Mouse (Mus musculus) thymus, adult 2 months (tissue): Measurements from ENCODE around the gene Pitpnm2. TPM values are rescaled to one million over a fixed set of nuclear protein-coding genes. Genes with fewer than 3 reads are reported as not detected.

Source experiments
- DNase-seq: peaks from one replicate; pipeline ENCODE4 v3.0.0; 2021
- H3K27ac ChIP-seq: fragments of 200-500 bp; 2 replicates; pipeline ENCODE4 v1.5.1; 2012; ENCODE audit warnings: low read length, control low read depth; ENCODE audit not compliant: control insufficient read depth, insufficient read depth
- H3K27me3 ChIP-seq: fragments of 200-500 bp; 2 replicates; pipeline ENCODE4 v1.6.1; 2012; ENCODE audit warnings: mild to moderate bottlenecking, low read length, moderate library complexity, mixed read lengths; ENCODE audit not compliant: control insufficient read depth, insufficient read depth
- H3K36me3 ChIP-seq: fragments of 200-500 bp; 2 replicates; pipeline ENCODE4 v1.6.1; 2012; ENCODE audit warnings: mild to moderate bottlenecking, low read length, moderate library complexity; ENCODE audit not compliant: control insufficient read depth, insufficient read depth
- H3K4me1 ChIP-seq: fragments of 200-500 bp; replicated peaks from 2 replicates; pipeline ENCODE4 v1.6.1; 2012; ENCODE audit warnings: low read length; ENCODE audit not compliant: control insufficient read depth, insufficient read depth
- H3K4me3 ChIP-seq: fragments of 200-500 bp; 2 replicates; pipeline ENCODE4 v1.5.1; 2012; ENCODE audit warnings: mild to moderate bottlenecking, low read length, control low read depth, moderate library complexity; ENCODE audit not compliant: control insufficient read depth, insufficient read depth
- CTCF ChIP-seq: fragments of 200-500 bp; IDR thresholded peaks from 2 replicates; pipeline ENCODE4 v1.5.1; 2012; ENCODE audit warnings: mild to moderate bottlenecking, control low read depth, low read length, moderate library complexity, borderline replicate concordance; ENCODE audit not compliant: control insufficient read depth, poor library complexity, insufficient read depth; ENCODE audit errors: extremely low read depth
- POLR2A ChIP-seq: fragments of 200-500 bp; IDR thresholded peaks from 2 replicates; pipeline ENCODE4 v1.6.1; 2012; ENCODE audit warnings: mild to moderate bottlenecking, low read length, control low read depth, moderate library complexity; ENCODE audit not compliant: control insufficient read depth, poor library complexity, insufficient read depth; ENCODE audit errors: extremely low read depth
- WGBS: fragments of 180-500 bp; shearing (Covaris S2); methylation state at CpG from one replicate; pipeline ENCODE4 v1.1.7; 2018; 5-methylcytosine and 5-hydroxymethylcytosine counted together
- polyA plus RNA-seq: library from polyadenylated mRNA; depleted of rRNA; stranded (reverse); fragments of >200 nt; gene quantifications from 2 replicates; pipeline ENCODE4 v1.2.3, GENCODE M21; 2012

Pitpnm2 gene
- polyA plus RNA-seq, 1 experiment: 279 TPM

GRCm38 (mm10) chr5:124205809-124206380 lies 43.7 kb downstream of the Pitpnm2 start:
- no peak for DNase-seq
- no peak overlapping the region for H3K4me3 ChIP-seq
- WGBS: 95% methylated on average over 5 of the region's 5 CpGs

DNA sequence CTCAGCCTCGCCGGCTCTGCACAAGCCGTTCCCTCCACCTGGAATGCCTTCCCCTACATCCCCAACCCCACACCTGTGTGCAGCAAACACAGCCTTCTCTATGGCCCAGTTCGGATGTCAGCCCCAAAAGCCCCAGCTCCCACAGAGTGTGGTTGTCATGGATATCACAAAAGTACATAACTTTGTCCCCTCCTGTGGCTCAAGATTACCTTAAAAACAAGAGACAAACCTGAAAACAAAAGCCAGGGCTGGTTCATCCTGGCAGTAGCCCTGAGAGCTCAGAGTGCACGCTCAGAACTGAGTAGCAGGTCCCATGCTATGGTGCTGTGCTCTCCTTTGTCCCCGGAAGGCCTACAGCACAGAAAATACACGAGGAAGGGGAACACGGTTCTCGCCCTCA lies 44.3 kb downstream of the Pitpnm2 start:
- no peaks in the 10 kb centered on the region for H3K27me3 ChIP-seq
- TF ChIP-seq CTCF: no peak
- no peak for TF ChIP-seq POLR2A
- WGBS: 91% methylated on average over 9 of the region's 9 CpGs
- H3K4me3 ChIP-seq: no peak overlapping the region
- H3K4me1 ChIP-seq: peaks cover 14% of the 10 kb centered on the region; the same call in 1 of the 2 replicates
- no peaks in the 10 kb centered on the region for H3K36me3 ChIP-seq
- DNase-seq: no peak
- H3K27ac ChIP-seq: no peak overlapping the region

More at GRCm38 (mm10) chr5:124205809-124206380, 43.7 kb downstream of the Pitpnm2 start:
- H3K4me1 ChIP-seq: peaks cover 20% of the 10 kb centered on the region
- no peak for TF ChIP-seq POLR2A
- TF ChIP-seq CTCF: no peak
- H3K27me3 ChIP-seq: no peaks in the 10 kb centered on the region
- H3K27ac ChIP-seq: no peak overlapping the region
- H3K36me3 ChIP-seq: no peaks in the 10 kb centered on the region

- H3K27me3 ChIP-seq: no peaks in the 10 kb centered on the region
- WGBS: 96% methylated on average over 9 of the region's 9 CpGs
- no peak overlapping the region for H3K4me3 ChIP-seq
- H3K4me1 ChIP-seq: peaks cover 18% of the 10 kb centered on the region; the same call in 1 of the 2 replicates
- no peak overlapping the region for H3K27ac ChIP-seq
- H3K36me3 ChIP-seq: no peaks in the 10 kb centered on the region
- no peak for DNase-seq
- TF ChIP-seq CTCF: no peak
- no peak for TF ChIP-seq POLR2A
These were observed 45.3 kb downstream of the Pitpnm2 start for GRCm38 (mm10) chr5:124204127-124204794.

DNA sequence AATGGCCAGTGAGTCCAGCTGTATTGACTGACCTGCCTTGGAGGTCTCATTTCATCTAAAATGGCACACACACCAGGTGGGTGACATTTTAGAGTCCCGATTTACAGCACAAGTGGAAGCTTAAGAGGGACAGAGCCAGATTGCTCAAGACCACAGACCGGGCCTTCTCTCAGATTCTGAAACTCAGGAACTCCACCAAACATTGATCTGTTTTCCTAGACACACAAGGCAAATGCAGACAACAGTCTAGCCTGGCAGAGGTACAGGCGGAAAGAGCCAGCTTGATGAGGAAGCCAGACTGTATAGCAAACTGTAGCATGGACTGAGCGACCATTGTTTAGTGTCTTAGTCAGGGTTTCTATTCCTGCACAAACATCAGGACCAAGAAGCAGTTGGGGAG lies 46.3 kb downstream of the Pitpnm2 start:
- Histone ChIP-seq H3K27ac (no peak overlapping the region), H3K27me3 (no peaks in the 10 kb centered on the region), H3K4me3 (no peak overlapping the region), H3K36me3 (no peaks in the 10 kb centered on the region), H3K4me1 (peaks cover 22% of the 10 kb centered on the region; the same call in 1 of the 2 replicates)
- no peak for TF ChIP-seq POLR2A
- no peak for TF ChIP-seq CTCF
- WGBS: 98% methylated on average over 4 of the region's 4 CpGs
- DNase-seq: no peak

DNA sequence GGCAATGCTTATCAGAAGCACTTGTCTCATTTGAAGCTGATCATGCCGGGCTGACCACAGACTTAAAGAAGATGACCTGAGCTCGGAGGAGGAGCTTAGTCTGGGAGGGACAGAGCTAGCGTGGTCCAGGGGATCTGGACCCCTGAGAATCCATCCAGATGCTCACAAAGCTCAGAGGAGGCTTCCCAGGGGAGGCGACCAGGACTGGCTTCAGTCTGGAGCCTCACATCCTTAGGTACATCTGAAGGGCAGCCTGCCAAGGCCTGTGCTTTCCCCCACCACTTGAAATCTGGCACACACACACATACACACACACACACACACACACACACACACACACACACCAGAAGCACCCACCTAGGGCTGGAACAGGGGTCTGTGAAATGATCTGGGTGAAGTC lies 47.5 kb downstream of the Pitpnm2 start:
- no peaks in the 10 kb centered on the region for H3K36me3 ChIP-seq
- WGBS: 92% methylated on average over 4 of the region's 4 CpGs
- H3K4me3 ChIP-seq: no peak overlapping the region
- DNase-seq: no peak
- H3K27me3 ChIP-seq: no peaks in the 10 kb centered on the region
- TF ChIP-seq POLR2A (no peak), CTCF (no peak)
- no peak overlapping the region for H3K27ac ChIP-seq
- peaks cover 19% of the 10 kb centered on the region for H3K4me1 ChIP-seq

DNA sequence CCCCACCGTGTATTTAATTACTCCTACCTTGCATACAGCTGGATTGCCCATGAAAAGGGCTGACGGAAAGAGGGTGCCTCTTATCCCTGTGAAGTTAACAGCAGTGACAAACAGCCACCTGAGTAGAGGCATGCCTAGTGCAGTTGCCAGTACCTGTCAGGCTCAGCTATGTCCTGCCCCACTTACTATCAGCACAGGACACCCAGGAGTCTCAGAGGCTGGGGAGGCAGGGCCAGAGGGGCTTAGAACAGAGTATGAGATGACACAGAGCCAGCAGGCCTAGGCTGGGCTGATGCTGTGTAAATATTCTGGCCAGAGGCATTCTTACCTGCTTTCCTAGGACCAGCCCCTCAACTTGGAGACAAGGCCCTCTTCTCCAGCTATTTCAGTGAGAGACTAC lies 48.0 kb downstream of the Pitpnm2 start:
- Histone ChIP-seq H3K36me3 (no peaks in the 10 kb centered on the region), H3K4me1 (peaks cover 22% of the 10 kb centered on the region), H3K27me3 (no peaks in the 10 kb centered on the region), H3K4me3 (no peak overlapping the region), H3K27ac (no peak overlapping the region)
- DNase-seq: no peak
- TF ChIP-seq CTCF: no peak
- WGBS: 85% methylated on average over 2 of the region's 2 CpGs
